Mouse (Mus musculus) liver, postnatal 0 days (tissue): ENCODE measurements around the gene Zdhhc19. TPM values are rescaled to one million over a fixed set of nuclear protein-coding genes. Genes with fewer than 3 reads are reported as not detected.
A peak's percentile ranks its signal among the peaks of the same experiment; 100 is the strongest.

Experiments
- ATAC-seq: fragments of 200-750 bp; cut with Nextera tagmentation; 2 replicates; pipeline ENCODE4 v1.8.0; 2017; ENCODE audit warnings: mild to moderate bottlenecking, moderate library complexity
- DNase-seq: peaks from one replicate; pipeline ENCODE4 v3.0.0-alpha.2; 2016
- H3K27ac ChIP-seq: fragments of 300-500 bp; sonication (generic); 2 replicates; pipeline ENCODE4 v1.5.1; 2014; ENCODE audit warnings: antibody characterized with exemption, moderate library complexity, mild to moderate bottlenecking, low read depth
- H3K27me3 ChIP-seq: fragments of 300-500 bp; sonication (generic); 2 replicates; pipeline ENCODE4 v1.6.1; 2014; ENCODE audit warnings: low read length, control low read depth, mixed read lengths; ENCODE audit not compliant: insufficient read depth
- H3K36me3 ChIP-seq: fragments of 300-500 bp; sonication (generic); replicated peaks from 2 replicates; pipeline ENCODE4 v1.6.1; 2014; ENCODE audit warnings: mild to moderate bottlenecking, control low read depth, low read length, moderate library complexity, mixed read lengths; ENCODE audit not compliant: insufficient read depth
- H3K4me1 ChIP-seq: fragments of 300-500 bp; sonication (generic); 2 replicates; pipeline ENCODE4 v1.6.1; 2014; ENCODE audit warnings: antibody characterized with exemption, mild to moderate bottlenecking, control low read depth; ENCODE audit not compliant: insufficient read depth
- H3K4me2 ChIP-seq: fragments of 300-500 bp; sonication (generic); 2 replicates; pipeline ENCODE4 v1.6.1; 2014; ENCODE audit warnings: low read depth, mild to moderate bottlenecking, low read length, moderate library complexity, mixed read lengths
- H3K4me3 ChIP-seq: fragments of 300-500 bp; sonication (generic); 2 replicates; pipeline ENCODE4 v1.5.1; 2014; ENCODE audit warnings: low read depth, low read length
- H3K9ac ChIP-seq: fragments of 300-500 bp; sonication (generic); replicated peaks from 2 replicates; pipeline ENCODE4 v1.6.1; 2014; ENCODE audit warnings: mild to moderate bottlenecking, moderate library complexity
- H3K9me3 ChIP-seq: fragments of 300-500 bp; sonication (generic); 2 replicates; pipeline ENCODE4 v1.6.1; 2016; ENCODE audit warnings: mild to moderate bottlenecking, control low read depth, low read length, mixed read lengths
- CTCF ChIP-seq: sonication (generic); IDR thresholded peaks from 2 replicates; pipeline ENCODE4 v1.5.1; 2016; ENCODE audit warnings: antibody characterized with exemption, low read depth
- EP300 ChIP-seq: IDR thresholded peaks from 2 replicates; pipeline ENCODE4 v1.6.1; 2016; ENCODE audit warnings: antibody characterized with exemption, low read depth, mild to moderate bottlenecking
- WGBS: fragments of 180-500 bp; shearing (Covaris S2); extraction: QIAGEN DNeasy Blood & Tissue Kit; methylation state at CpG from one replicate; pipeline ENCODE4 v1.1.7; 2014; ENCODE audit not compliant: insufficient replicate concordance; 5-methylcytosine and 5-hydroxymethylcytosine counted together
- polyA plus RNA-seq: library from polyadenylated mRNA; unstranded; fragments of >200 nt; fragmentation: Nextera tagmentation; extraction: Ambion mirVana; gene quantifications from 2 replicates; pipeline ENCODE4 v1.2.1, GENCODE M21; 2015

Zdhhc19 gene
- polyA plus RNA-seq, 1 experiment from 2014 or later = not detected

DNA sequence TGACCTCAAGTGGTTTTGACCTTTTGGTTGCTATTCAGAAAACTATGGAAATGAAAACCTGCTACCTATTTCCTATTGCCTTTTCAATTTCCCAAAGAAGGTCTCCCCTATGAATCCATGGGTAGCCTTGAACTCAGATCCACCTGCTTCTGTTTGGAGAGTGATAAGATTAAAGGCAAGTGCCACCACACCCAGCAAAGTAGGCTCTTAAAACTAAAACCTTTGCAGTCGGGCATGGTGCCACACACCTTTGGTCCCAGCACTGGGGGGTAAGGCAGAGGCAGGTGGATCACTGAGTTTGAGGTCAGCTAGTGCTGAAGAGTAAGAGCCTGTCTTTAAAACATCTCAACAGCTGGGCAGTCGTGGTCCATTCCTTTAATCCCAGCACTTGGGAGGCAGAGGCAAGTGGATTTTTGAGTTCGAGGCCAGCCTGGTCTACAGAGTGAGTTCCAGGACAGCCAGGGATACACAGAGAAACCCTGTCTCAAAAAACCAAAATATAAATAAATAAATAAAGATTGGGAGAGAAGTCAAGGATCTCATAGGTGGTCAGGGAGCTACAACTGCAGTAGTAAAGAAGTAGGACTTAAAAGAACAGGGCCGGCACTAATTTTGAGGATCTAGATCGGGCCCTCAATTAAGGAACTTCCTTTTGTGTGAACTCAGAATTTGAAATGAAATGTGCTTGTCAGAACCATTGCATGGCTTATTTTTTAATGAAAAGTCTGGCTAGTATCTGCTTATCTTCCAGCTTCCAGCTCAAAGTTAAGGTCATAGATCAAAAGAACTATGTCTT is 114.6 kb downstream of the Zdhhc19 start:
- H3K27ac ChIP-seq = peak overlapping the region; percentile 93
- peak; percentile 15; the same call in 1 of the 2 replicates for ATAC-seq
- WGBS = 31% methylated on average over 5 of the region's 5 CpGs
- peak; percentile 76 for TF ChIP-seq EP300
- no peak for TF ChIP-seq CTCF
- peak overlapping the region; percentile 88 for H3K9ac ChIP-seq
- H3K4me2 ChIP-seq = peak overlapping the region; percentile 75
- H3K4me3 ChIP-seq = peak overlapping the region; percentile 87
- H3K4me1 ChIP-seq = peaks cover 24% of the 10 kb centered on the region
- no peaks in the 10 kb centered on the region for H3K9me3 ChIP-seq
- H3K27me3 ChIP-seq = no peaks in the 10 kb centered on the region
- DNase-seq = peak; percentile 61
- peaks cover 33% of the 10 kb centered on the region for H3K36me3 ChIP-seq

Other genes with a start within 250 kb of the Zdhhc19 start
- gene Fbxo45, start 249.1 kb upstream of the Zdhhc19 start, polyA plus RNA-seq = 3.1 and 3.4 TPM in 2 replicates
- 10.7 and 10.8 TPM in 2 replicates for gene Wdr53, start 249.0 kb upstream of the Zdhhc19 start, polyA plus RNA-seq
- gene Smco1, start 224.8 kb upstream of the Zdhhc19 start, polyA plus RNA-seq = not detected in 2 replicates
- 8.7 and 10.7 TPM in 2 replicates for gene Rnf168, start 218.8 kb upstream of the Zdhhc19 start, polyA plus RNA-seq
- 4.7 and 4.8 TPM in 2 replicates for gene Ubxn7, start 164.0 kb upstream of the Zdhhc19 start, polyA plus RNA-seq
- gene Tm4sf19, start 95.8 kb upstream of the Zdhhc19 start, polyA plus RNA-seq = not detected in 2 replicates
- gene Tctex1d2, start 76.6 kb upstream of the Zdhhc19 start, polyA plus RNA-seq = 6.6 and 6.9 TPM in 2 replicates
- gene Pcyt1a, start 65.3 kb upstream of the Zdhhc19 start, polyA plus RNA-seq = 25.4 and 32.9 TPM in 2 replicates
- 0.81 and 1.0 TPM in 2 replicates for gene Slc51a, start 8.4 kb upstream of the Zdhhc19 start, polyA plus RNA-seq
- gene Tfrc, start 112.7 kb downstream of the Zdhhc19 start, polyA plus RNA-seq = 85.1 and 103 TPM in 2 replicates
- gene Tnk2, start 147.6 kb downstream of the Zdhhc19 start, polyA plus RNA-seq = 2.9 and 3.5 TPM in 2 replicates
- 0.49 and 0.64 TPM in 2 replicates for gene Muc4, start 239.6 kb downstream of the Zdhhc19 start, polyA plus RNA-seq